Mouse (Mus musculus): Measurements from ENCODE around the gene Pcsk5.

The Pcsk5 gene

DNA sequence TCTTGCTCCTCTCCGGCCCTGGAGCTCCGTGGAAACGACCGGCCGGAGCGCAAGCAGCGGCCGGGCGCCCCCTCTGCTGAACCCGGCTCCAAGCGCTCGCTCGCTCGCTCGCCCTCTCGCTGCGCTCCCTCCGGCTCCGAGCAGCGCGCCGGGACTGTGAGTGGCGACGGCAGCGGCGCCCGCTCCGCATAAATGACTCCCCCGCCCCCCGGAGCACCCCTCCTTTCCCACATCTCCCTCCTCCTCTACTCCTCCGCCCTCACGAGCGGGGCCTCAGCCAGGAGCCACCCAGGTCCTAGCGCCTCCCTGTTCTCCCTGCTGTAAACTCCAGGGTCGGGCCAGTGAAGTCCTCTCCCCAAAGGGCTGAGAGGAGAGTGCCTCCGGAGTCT is at the start of gene Pcsk5:
Gene Pcsk5 (minus strand): TSS at position 162 of the 389 bp plus-strand sequence.
- DNase-seq (ENCODE audit: low spot score), result no peak

DNA sequence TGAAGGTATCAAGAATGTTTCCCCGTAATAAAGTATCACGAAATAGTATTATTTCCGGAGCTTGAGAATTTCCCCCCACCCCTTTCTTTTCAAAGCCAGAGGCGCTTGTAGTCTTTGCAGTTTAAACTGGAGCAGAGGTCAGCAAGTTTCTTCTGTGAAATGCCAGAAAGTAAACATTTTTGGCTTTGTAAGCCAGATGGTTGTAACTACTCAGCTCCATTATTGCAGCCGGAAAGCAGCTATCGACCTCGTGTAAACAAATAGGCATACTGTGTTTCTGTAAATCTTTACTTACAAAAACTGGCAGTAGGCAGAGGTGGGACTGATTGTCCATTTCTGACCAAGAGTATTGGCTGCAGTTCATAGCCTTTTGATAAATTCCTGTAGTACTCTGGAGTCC is 38.4 kb upstream of the Pcsk5 start:
- no peak for DNase-seq (ENCODE audit: low spot score)

DNA sequence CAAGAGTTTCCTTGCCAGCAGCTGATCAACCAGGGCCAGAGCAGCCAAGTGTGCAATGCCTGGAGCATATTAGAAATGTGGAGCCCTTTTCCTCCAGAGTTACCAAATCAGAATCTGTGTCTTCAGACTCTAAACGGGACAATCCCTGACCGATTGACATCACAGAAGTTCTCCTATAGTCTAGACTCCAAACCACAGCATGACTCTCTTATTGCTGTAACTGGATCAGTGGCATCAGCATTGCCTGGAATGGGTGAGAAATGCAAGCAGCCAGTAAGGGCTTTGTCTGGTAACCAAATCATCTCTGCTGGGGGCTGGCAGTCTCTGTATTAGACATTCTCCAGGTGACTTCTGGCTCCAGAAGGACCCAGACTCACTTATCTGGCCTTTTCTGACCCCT is 37.0 kb upstream of the Pcsk5 start:
- DNase-seq (ENCODE audit: low spot score), result no peak

DNA sequence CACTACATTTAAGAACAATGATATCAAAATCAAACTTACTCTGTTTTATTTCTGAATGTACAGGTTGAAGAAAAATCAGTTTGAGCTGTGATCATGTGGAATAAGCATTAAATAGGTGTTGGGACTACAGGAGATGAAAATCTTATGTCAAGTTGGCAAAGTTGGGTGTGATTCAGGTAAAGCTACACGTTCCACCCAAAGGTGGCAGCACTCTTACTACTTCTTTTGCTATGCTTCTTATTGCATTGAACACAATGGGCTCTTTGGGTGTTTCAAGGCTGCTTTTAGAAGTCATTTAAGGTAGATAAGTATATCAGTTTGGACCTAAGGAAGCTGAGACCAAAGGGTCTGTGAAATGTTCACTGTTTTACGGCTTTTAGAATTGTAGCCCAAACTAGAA is 36.3 kb upstream of the Pcsk5 start:
- no peak for DNase-seq (ENCODE audit: low spot score)

DNA sequence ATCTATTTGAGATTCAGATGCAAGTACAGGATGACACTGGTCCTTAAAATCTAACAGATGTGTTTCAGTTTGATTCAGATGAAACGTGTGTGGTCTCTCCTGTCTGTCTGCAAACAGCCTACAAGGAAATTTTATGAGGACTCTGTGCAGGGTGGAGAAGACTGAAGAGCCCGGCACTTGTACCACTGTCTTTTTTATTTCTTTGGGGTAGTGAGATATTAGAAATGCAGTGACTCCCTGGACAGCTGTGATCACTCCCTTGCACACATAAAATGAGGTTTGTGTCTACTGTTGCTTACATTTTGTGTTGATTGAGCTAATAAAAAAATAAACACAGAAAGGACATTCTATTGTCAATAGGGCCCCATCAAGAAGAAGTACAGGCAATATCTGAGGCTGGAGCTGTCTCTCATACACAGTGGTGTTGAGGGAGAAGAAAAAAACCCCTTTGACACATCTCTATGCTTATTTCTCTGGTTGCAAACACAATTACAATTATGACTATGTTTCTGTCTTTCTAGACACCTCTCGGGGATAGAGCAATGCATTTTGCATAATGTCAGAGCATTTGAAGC is 29.0 kb upstream of the Pcsk5 start:
- DNase-seq (ENCODE audit: low spot score), result no peak

DNA sequence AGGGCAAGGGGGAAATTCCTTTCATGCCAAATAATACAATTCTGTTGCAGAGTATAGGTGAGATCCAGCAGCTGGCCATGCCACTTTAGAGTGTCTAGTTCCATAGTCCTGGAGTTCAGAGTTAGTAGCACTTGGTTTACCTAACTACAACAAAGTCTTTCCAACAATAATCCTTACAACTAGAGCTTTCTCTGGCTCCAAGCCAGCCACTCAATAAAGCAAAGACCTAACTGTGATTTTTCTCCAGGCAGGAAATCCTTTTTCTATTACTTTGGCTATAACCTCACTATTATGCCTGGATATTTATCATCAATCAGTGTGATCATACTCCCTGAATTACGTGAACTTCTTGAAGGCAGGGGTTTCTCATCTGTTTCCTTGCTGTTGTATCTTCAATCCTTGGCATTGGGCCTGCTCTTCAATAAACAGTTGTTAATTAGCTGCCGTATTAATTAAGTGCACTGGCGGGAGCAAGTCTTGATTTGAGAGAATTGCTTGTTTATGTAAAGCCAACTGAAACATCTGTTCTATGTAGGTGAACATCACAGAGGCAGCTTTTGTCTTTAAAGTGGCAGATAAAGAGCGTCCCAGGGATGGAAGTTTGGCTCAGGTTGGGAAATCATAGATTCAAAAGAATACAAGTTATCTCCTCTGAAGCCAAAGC is 23.1 kb upstream of the Pcsk5 start:
- DNase-seq (ENCODE audit: low spot score), result no peak

DNA sequence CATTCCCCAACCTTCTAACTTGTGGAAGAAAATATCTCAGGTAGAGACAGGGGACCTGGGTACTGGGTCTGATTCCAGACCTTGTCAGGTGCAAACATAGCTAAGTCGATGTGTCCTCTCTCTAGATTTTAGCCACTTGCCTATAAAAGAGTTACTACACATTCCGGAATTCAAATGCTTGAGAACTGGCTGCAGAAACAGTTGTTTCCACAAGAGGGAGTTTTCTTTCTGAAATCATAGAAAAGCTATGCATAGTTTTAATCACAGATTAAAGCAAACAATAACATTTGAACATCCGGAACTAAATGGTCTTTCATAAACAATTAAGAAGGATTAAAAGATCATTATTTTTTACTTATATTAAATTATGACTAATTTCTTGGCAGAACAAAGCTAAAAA is 19.3 kb upstream of the Pcsk5 start:
- no peak for DNase-seq (ENCODE audit: low spot score)

DNA sequence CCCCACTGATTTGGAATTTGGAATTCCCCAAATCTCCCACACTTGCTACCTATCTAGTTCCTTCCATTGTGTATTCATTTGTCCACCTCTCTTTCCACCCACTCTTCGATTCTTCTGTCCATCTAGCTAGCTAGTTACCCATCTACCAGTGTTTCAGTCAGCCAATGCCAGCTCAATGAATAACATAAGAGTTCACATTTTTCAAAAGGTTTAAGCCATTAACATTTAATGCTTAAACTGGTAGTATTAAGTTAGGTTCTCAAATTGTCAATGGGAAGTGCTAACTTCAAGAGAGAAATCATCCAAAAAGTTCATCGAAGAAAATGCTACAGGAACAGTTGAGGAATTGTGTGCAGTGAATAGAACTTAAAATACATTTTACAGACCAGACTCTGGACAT is 11.0 kb upstream of the Pcsk5 start:
- no peak for DNase-seq (ENCODE audit: low spot score)

DNA sequence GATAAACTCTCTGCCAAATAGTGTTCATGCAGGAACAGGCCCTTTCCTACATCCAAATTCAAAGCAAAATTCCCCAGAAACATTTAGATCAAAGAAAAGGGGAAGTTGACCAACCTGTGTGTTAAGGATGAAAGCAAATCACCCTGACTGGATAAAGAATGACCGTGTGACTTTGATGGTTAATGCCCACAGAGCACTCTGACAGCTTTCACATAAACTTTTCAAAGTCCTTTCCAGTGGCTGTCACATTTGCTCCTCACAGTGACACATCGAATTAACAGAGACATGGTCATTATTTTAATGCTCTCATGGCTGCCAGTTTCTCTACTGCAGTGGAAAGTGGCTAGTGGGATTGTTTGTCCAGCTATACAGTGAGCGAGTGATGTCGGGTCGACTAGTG is 8.5 kb upstream of the Pcsk5 start:
- no peak for DNase-seq (ENCODE audit: low spot score)

DNA sequence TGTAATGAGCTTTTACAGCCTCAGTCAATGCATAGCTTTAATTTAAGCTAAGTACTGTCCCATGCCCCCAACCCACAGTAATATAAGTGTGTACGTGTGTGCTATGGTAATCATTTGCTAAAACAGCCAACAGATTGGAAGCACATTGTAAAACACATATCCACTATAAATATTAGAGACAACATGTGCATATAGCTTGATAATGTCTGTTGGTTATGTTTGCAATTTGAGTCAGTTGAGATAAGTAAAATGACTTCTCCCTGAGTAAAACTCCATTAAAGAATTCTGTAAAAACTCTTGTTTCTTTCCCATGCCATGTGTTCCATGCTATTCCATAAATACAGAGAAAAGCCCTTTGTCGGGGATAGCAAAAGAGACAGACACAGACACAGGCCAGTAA is 4.2 kb upstream of the Pcsk5 start:
- no peak for DNase-seq (ENCODE audit: low spot score)

DNA sequence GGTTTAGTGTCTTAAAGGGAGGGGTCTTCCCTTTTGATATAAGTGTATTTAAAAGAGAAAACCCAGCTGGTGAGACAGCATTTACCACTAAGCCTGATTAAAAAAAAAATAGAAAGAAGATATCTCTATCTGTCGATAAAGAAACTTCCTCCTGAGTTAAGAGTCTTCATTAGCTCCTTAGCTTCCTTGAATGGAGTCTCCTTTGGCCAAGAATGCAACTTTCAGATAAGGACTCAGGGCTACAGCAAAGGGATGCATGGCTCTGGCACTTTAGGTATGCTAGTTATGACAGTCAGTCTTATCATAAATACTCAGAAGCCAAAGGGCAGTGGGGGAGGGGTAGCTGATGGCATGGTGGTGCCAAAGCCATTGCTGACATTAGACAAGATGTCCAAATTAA is 2.4 kb upstream of the Pcsk5 start:
- no peak for DNase-seq (ENCODE audit: low spot score)

DNA sequence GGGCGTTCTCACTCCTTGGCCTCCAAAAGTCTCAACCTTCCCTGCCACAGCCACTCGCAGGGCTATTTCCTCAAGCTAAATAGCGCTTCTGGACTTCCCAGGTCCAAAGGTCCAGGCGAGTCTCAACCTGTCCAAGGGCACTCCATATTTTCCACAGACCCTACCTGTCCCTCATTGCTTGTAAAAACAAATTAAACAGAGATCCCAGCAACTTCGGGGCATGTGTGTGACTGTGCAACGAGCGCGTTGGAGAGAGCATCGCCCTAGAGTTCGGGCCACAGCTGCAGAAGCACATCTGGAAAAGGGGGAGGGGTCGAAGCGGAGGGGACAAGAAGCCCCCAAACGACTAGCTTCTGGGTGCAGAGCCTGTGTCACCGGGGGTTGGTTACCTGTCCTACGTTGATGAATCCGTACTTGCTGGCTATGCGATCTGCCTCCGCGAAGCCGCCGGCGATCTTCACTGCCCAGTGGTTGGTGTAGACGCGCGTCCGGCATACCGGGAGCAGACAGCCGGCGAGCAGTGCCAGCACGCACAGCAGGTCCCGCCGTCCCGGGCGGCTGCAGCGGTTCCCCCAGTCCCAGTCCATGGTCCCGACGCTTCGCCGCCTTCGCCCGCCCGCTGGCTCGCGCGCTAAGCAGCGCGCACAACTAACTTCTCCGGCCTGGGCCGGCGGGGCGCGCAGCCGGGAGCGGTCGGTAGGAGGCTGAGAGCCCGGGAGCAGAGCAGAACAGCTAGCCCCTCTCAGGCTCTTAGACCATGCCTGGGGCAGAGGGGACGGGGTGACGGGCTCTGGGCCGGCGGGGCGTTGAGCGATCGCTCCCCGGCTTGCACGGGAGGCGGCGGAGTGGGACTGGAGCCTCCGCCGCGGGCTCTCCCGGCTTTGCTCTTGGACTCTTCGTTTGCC is 614 bp downstream of the Pcsk5 start:
- DNase-seq (ENCODE audit: low spot score), result no peak

DNA sequence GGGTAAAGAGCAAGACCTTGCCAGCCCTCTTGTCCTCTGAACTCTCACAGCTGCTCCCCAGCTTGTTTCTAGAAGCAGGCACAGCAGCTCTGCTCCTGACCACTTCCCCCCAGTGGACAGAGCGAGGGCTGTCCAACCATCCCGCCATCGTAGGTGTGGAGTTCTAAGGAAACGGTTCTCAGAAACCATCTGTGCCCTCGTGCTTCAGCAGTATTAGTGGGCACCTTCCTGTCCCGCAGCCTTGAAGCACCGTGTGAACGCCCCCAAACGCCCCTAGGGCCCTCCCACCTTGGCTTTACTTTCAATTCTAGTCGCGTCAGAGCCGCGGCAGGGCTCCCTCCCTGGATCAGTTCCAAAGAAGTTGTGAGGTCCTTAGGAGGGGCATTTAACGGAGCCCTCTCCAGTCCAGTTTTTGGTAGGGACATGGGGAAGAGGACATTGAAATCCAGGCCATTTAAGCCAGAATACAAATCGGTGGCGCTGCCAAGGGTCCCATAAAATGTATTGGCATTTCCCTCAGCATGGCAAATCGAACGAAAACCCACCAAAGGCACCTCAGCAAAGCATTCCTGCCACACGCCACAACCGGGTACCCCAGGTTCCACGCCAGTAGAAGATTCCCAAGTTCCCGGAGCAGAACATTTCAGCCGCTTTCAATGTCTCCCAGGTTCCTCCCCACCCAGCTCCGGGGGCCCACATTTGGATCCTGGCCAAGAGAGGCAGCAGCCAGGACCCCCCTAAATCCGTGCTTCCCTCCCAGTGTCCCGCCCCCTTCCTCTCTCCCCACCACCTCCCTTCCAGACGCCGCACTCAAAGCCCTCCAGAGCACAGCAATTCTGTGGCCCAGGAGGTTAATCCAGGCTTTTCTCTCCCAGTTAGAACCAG is 1.5 kb downstream of the Pcsk5 start:
- no peak for DNase-seq (ENCODE audit: low spot score)

DNA sequence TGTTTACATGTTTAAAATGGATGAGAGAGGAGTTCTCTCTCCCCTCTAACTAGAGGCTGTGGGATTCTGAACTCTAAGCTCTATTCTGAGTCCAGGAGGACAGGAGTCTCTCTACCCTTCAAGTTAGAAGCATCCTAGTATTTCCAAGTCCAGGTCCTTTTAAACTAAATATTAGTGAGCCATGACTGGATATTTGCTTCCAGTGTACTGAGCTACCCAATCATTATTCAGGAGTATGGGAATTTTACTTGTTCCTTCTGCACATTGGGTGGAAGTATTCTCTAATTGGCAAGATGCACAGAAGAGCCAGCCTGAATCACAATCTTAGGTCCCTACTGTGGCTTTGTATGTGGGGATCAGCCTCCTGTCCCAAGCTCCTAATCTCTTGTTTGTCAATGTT is 2.5 kb downstream of the Pcsk5 start:
- DNase-seq (ENCODE audit: low spot score), result no peak

DNA sequence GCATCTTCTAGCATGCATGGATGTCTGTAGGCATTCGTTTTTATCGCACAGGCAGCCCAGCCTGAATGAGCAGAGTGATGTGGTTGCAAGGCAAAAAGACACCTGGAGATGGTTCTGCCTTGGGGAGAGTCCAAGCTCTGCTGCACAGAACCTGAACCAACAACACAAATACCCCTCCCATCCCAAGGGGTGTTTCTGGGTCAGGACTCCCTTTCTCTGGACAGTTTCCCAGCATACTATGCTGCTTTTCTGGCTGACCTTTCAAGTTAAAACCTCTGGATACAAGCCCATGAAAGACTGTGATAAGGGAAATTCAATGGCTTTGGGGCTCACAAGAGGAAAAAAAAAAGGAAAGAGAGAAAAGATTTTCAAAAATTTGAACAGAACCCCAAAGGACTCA is 6.1 kb downstream of the Pcsk5 start:
- DNase-seq (ENCODE audit: low spot score), result no peak

DNA sequence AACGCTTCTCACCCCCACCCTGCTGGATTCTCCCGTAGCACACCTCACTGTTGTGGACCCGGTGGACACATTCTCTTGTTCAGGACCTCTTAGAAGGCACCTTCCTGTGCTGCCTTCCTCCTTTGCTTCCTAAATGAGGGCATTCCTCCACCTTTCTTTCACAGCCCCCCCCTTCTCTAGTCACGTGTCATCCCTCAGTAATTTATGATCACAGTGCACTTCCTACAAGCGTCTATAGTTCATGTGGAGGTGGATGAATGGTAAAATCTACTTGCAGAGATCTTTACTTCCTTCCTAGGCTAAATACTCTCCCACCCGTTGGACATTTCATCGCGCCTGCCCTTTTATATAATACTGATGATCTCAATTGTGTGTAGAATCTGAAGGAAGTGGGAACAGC is 9.0 kb downstream of the Pcsk5 start:
- no peak for DNase-seq (ENCODE audit: low spot score)

DNA sequence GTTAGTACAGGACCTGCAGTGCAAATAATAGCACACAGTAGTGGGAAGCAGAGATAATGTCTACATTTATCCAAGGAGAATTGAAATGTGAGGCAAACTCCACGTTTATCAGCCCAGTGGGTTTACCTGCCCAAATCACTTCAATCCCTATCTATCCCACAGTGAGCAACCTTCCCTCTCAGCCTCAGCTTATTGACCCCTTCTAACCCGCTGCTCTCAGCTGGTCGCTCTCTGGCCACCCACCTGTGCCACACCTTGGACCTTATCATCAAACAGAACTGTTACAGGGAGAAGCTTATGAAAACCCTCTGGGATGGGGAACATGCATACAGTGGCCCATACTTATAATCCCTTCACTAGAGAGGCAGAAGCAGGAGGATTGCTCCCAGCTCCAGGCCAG is 10.7 kb downstream of the Pcsk5 start:
- no peak for DNase-seq (ENCODE audit: low spot score)

DNA sequence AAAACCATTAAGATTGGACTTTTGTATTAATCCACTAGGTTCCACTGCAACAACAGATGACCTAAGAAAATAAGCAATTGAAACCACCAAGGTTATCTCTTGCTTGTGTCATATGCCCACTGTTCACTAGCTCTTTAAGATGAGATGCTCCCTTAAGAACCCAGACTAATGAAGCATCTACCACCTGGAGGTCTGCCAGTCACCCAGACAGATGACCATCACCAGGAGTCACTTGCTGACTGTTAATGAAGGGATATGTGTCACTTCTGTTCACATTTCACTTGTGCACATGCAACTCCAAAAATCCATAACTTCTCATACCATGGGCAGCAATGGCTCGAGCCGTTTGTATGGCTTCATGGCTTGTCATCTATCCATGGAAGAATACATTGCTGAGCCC is 17.4 kb downstream of the Pcsk5 start:
- DNase-seq (ENCODE audit: low spot score), result no peak

DNA sequence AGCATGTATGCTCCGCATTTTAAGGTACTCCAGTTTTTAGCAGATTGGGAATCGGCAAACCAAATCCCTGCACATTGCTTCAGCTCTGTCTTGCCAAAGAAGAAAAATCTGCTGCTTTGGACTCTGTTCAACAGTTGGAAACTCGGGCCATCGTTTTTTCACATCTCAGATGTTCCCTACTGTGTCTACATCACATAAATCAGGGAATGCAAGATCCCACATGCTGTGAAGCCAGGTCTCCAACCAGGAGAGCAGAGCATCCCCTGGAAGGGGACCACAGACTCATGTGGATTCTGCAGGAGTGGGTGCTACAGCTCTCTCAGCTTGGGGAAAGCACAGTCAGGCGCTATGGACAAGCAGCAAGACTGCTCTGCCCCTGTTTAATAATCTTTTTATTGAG is 18.4 kb downstream of the Pcsk5 start:
- DNase-seq (ENCODE audit: low spot score), result no peak

DNA sequence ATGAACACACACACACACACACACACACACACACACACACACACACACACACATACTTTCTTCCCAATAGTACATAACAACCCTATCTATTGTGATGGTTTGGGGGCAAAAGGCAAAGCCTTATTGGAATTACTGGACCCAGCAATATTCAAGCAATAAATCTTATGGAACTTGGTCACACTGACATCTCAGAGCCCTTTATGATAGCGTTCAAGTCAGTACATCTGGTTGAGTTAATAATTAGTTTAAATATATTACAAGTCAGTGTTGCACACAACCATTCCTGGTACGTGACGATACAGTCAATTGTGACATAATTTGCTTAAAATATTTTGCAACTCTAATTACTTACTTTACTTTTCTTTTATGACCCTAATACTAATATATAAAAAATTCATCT is 22.4 kb downstream of the Pcsk5 start:
- no peak for DNase-seq (ENCODE audit: low spot score)

DNA sequence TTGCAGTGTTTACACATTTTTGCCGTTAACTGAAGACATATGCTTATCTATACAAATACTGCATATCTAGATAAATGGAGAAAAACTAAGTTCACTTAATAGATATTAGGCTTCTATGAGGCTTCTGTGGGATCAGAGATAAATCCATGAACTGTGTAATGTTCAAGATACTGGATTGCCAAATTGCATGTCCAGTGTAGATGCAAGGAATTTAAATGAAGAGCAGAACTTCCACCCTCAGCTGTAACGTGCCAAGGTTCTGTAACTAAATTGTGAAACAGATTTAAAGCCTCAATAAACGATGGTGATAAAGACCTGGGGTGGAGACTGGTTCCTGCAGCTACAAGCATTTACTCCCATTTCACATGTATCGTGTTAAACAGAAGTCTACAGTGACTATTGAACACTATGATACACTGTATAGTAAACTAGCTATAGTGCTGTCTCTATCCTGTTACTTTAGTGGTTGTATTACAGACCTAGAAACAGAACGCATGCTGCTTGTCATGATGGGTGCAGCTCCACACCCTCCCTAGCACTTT is 23.9 kb downstream of the Pcsk5 start:
- no peak for DNase-seq (ENCODE audit: low spot score)

DNA sequence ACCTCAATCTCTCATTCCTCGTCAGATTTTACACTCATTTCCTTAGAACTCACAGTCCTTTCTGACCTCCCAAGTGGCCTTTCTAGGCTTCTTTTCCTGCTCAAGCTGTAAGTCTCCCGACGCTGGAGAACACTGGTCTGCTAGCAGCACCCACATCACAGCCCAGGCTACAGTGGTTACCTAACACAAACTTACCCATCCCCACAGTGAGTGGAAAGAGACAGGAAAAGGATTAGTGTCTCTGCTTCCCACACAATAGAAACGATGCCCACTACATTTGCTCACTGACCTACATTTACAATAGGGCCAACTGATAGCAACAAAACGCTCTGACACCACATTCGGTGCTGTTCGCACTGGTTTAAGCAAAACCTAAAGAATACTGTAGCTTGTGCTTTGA is 24.8 kb downstream of the Pcsk5 start:
- DNase-seq (ENCODE audit: low spot score), result no peak

Measured in c-Kit-positive CD71-positive TER-119-positive erythroid progenitor cells, embryonic 14.5 days (primary cell).